Mouse (Mus musculus) layer of hippocampus, adult 9-10 months (tissue): Measurements from ENCODE around the gene A530032D15Rik.
"Not testable (repeated sequence)": the region's sequence is repeated elsewhere in the genome, so short reads cannot be mapped to it uniquely, and the experiment has no call there.

Experiments
- DNase-seq: peaks from one replicate; pipeline ENCODE4 v3.0.0; 2022; ENCODE audit warnings: low spot score

A530032D15Rik gene

GRCm38 (mm10) chr1:85109753-85110152 is at the start of gene A530032D15Rik:
Gene A530032D15Rik, minus strand, starts transcription at chr1:85109853.
- DNase-seq, result not testable (repeated sequence)

GRCm38 (mm10) chr1:85155151-85155550 is 45.5 kb upstream of the A530032D15Rik start:
- not testable (repeated sequence) for DNase-seq

DNA sequence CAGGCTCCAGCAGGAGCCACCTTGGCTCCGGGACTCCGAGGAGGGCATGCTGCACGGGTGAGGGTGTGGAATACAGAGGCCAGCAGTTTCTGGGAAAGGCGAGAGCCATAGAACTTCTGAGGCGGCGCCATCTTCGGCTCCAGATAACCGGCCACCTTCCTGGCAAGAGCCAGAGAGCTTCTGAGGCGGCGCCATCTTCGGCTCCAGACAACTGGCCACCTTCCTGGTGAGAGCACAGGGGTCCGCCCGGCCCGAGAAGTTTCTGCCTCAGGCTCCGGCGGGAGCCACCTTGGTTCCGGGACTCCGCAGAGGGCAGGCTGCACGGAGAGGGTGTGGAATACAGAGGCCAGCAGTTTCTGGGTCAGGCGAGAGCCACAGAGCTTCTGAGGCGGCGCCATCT is 24.0 kb upstream of the A530032D15Rik start:
- not testable (repeated sequence) for DNase-seq

DNA sequence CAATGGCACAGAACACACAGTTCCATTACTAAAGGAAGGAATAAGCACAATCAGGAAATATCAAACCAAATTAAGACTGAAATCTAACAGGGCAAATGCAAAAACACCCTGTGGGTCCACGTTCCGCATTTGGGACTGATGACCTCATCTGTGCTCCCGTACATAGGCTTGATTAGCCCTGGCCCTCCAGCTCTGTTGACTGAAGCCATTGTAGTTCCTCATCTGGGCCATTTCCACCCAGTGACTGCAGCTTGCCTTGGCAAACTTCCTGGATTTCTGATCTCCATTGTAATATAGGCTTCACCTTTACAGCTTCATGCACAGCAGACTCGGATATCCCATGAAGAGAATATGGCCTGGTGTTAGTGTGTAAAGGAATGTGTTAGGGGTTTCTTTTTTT is 12.2 kb upstream of the A530032D15Rik start:
- not testable (repeated sequence) for DNase-seq

DNA sequence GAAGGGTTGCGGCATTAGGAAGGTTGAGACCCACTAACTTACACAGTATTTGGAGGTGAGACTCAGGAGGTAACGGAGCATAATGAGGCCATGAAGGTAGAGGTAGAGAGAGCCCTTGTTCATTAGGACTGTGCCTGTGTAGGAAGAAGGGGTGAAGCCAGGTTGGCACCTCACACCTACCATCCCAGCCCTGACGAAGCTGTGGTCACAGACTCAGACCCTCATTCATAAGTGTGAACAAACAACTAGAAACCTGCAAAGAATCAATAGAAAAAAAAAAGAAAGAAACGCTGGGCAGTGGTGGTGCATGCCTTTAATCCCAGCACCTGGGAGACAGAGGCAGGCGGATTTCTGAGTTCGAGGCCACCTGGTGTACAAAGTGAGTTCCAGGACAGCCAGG is 8.7 kb upstream of the A530032D15Rik start:
- not testable (repeated sequence) for DNase-seq

- DNase-seq, result not testable (repeated sequence)
Observed at GRCm38 (mm10) chr1:85117537-85117936, 7.9 kb upstream of the A530032D15Rik start.

- DNase-seq, result peak; percentile 40
Observed at GRCm38 (mm10) chr1:85114666-85115402, 5.2 kb upstream of the A530032D15Rik start.

GRCm38 (mm10) chr1:85114078-85114477 is 4.4 kb upstream of the A530032D15Rik start:
- not testable (repeated sequence) for DNase-seq

DNA sequence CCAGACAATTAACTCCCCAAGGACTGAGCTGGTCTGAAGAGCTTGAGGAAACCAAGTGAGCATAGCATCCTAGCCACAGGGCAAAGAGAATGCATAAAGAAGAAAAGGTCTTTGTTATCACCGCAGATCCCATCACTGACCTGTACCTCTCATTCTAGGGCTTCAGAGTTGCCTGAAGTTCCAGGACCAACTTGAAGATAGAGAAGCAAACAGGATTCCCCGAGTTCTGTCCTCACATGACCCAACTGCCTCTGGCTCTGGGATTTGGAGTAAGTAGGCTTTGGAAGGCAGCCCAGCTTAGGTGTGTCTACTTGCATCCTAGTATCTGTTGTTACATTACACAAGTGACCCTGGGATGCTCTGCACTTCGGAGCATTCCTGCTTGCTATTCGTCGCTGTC is 3.2 kb upstream of the A530032D15Rik start:
- DNase-seq, result not testable (repeated sequence)

DNA sequence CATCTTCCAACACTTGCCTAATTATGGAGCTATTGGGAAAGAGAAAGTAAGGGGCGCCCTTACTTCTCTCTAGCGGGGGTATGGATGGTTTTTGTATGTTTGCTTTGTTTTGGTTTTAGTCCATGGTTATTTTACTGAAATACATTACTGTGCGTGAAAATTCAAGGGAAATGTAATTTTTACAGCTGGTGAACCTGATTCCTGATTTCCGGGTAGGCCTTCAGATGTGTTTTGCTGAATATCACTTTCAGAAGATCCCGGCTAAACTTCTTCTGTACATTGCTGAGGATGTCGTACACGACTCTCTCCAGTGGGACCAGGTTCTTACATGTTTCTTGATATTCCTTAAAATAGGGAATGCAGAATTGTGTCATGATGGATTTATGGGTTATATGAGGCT is 2.6 kb upstream of the A530032D15Rik start:
- not testable (repeated sequence) for DNase-seq

DNA sequence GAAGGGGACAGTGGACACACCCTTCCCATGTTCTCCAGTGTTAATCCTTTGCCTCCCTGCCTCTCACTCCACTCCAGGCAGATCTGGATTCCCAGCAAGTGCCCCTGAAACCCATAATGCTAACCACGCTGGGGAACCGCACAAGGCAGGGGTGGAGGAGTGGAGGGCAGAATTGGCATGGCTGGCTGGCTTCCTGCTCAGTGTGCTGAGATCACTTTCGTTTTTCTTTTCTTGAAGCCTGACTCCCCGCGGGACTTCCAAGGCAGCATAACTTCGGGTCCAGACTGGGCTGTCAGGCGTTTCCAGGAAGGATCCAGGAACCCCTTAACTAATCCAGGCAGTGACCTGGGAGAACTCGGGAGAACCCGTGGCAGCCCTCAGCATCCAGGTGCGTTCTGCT is 1.9 kb upstream of the A530032D15Rik start:
- DNase-seq, result not testable (repeated sequence)

DNA sequence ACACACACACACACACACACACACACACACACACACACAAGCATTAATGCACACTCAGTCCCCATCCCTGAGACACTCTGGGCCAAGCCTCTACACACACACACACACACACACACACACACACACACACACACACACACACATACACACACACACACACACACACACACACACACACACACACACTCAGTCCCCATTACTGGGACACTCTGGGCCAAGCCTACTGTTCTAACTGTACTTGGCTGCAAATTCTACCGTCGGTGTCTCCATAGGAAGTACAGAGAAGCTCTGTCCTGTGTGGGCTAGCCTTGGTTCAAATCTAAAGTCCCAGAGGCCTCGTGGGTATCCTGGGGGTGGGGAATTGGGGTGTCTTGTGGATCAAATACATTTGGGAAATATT is 1.2 kb upstream of the A530032D15Rik start:
- not testable (repeated sequence) for DNase-seq

GRCm38 (mm10) chr1:85106013-85106412 is 3.6 kb downstream of the A530032D15Rik start:
- DNase-seq, result not testable (repeated sequence)

GRCm38 (mm10) chr1:85105336-85105735 is 4.3 kb downstream of the A530032D15Rik start:
- DNase-seq, result not testable (repeated sequence)

- DNase-seq, result not testable (repeated sequence)
Observed at GRCm38 (mm10) chr1:85101754-85102153, 7.9 kb downstream of the A530032D15Rik start.

DNA sequence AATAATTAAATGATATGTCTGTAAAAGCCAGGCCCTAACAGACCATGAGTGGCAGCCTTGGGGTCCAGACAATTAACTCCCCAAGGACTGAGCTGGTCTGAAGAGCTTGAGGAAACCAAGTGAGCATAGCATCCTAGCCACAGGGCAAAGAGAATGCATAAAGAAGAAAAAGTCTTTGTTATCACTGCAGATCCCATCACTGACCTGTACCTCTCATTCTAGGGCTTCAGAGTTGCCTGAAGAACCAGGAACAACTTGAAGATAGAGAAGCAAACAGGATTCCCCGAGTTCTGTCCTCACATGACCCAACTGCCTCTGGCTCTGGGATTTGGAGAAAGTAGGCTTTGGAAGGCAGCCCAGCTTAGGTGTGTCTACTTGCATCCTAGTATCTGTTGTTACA is 9.8 kb downstream of the A530032D15Rik start, which contains the start of gene Gm10553:
TSS of gene Gm10553 (plus strand) at position 301 of the 400 bp plus-strand sequence.
- not testable (repeated sequence) for DNase-seq

GRCm38 (mm10) chr1:85099081-85099480 is 10.6 kb downstream of the A530032D15Rik start:
- not testable (repeated sequence) for DNase-seq

- not testable (repeated sequence) for DNase-seq
Observed at GRCm38 (mm10) chr1:85093011-85093572, 16.6 kb downstream of the A530032D15Rik start.

- DNase-seq, result not testable (repeated sequence)
Observed at GRCm38 (mm10) chr1:85092169-85092568, 17.5 kb downstream of the A530032D15Rik start.

GRCm38 (mm10) chr1:85086211-85086610 is 23.4 kb downstream of the A530032D15Rik start:
- not testable (repeated sequence) for DNase-seq

GRCm38 (mm10) chr1:85084803-85085202 is 24.9 kb downstream of the A530032D15Rik start:
- not testable (repeated sequence) for DNase-seq

DNA sequence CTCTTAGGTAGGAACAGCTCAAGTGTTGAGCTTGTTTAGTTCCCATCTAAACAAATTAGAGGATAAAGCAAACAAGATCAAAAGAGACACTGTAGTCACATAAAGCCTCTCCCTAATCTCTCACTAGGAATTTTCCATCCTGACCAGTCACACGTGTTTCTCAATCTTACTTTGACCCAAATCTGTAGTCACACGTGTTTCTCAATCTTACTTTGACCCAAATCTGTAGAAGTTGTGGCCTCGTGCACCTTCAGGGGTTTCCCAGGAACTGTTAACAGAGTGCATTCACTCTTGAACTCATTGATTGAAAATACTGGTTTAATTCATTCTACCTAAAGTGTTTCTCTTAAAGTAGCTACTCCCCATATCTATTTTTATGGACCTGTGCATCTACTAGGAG is 36.6 kb downstream of the A530032D15Rik start:
- not testable (repeated sequence) for DNase-seq

- DNase-seq, result not testable (repeated sequence)
Observed at GRCm38 (mm10) chr1:85071690-85072089, 38.0 kb downstream of the A530032D15Rik start.
